Mouse (Mus musculus): ENCODE measurements at regions not wholly inside any gene's neighbourhood (a gene's known extent, or its start where the extent isn't known, plus 50 kb on each side); places are given as distances from the start of the nearest gene placed in this dataset.

DNA sequence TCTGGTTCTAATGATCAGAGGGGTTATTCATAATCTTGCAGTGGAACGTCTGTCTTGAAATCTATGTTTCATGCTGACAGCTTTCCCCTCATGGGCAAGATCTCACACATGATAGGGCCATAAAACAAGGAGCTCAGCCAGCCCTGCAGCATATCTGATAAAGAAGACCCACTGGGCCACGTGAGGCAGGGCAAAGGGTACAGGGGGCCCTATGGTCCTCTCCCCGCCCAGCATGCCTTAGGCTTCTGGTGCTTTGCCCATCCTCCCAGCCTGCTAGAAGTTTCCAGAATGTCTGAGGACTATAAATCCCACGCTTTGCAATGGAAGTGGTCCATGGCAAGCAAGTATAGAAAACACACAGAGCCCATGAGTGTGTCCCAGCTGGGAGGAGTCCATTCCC lies 110.9 kb upstream of the Sdk2 start:
- Histone ChIP-seq H3K4me1 (no peaks in the 10 kb centered on the region), H3K9me3 (no peaks in the 10 kb centered on the region), H3K36me3 (replicated peaks; ENCODE audit: low read length) (no peaks in the 10 kb centered on the region), H3K4me3 (replicated peaks) (no peak overlapping the region), H3K27me3 (replicated peaks) (peaks cover 23% of the 10 kb centered on the region)
- TF ChIP-seq GATA1 (IDR thresholded peaks at IDR 0.05; ENCODE audit: borderline replicate concordance, low read length) (no peak), FLI1 (IDR thresholded peaks at IDR 0.05; ENCODE audit: low read length) (no peak)

DNA sequence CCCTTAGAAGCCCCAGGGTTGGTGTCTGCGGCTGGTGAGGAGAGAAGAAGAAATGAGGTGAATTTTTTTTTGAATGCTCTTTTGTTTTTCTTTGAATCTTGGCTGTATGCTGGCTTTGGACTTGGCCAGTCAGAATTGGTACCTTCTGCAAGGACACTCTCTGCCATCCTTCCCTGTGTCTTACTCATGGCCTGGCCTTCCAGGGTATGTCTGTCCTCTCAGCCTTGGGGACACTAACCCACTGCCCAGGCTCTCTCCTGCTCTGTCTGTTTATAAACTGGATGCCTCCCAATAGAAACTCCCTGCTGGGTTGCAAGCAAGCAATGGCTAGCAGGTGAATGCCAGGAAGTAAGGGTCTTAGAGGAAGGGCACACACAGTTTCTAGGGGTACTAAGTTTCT lies 110.4 kb upstream of the Sdk2 start:
- Histone ChIP-seq H3K4me3 (replicated peaks) (no peak overlapping the region), H3K36me3 (replicated peaks; ENCODE audit: low read length) (no peaks in the 10 kb centered on the region), H3K27me3 (replicated peaks) (peaks cover 25% of the 10 kb centered on the region), H3K9me3 (no peaks in the 10 kb centered on the region), H3K4me1 (no peaks in the 10 kb centered on the region)
- TF ChIP-seq GATA1 (IDR thresholded peaks at IDR 0.05; ENCODE audit: borderline replicate concordance, low read length) = no peak
- no peak for TF ChIP-seq FLI1 (IDR thresholded peaks at IDR 0.05; ENCODE audit: low read length)

DNA sequence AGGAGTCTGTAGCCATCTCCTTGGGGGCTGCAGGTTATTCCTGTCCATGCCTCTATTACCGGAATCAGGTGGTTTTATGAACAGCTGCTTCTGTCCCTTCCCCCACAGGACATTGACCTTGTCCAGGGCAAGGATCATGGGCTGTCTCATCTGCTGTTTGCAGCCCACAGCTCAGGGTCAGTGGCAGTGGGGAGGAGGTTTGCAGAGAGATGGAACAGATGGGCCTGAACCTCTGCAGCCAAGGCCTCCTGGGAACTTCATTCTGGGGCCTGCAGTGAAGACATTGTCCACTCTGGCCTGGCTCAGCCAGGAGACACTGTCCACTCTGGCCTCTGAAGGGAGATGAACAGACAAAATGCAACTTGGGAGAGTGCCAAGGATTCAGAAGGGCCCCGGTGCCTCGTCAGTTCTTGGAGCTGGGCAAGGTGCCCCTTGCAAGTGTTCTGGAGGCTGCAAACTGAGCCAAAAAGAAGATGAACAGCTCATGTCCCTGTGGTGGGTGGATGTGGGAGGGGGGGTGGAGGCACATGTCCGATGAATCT lies 109.9 kb upstream of the Sdk2 start:
- H3K27me3 ChIP-seq (replicated peaks) = peaks cover 23% of the 10 kb centered on the region
- no peak for TF ChIP-seq GATA1 (IDR thresholded peaks at IDR 0.05; ENCODE audit: borderline replicate concordance, low read length)
- no peak for TF ChIP-seq FLI1 (IDR thresholded peaks at IDR 0.05; ENCODE audit: low read length)
- H3K4me3 ChIP-seq (replicated peaks) = no peak overlapping the region
- H3K36me3 ChIP-seq (replicated peaks; ENCODE audit: low read length) = no peaks in the 10 kb centered on the region
- no peaks in the 10 kb centered on the region for H3K4me1 ChIP-seq
- no peaks in the 10 kb centered on the region for H3K9me3 ChIP-seq

DNA sequence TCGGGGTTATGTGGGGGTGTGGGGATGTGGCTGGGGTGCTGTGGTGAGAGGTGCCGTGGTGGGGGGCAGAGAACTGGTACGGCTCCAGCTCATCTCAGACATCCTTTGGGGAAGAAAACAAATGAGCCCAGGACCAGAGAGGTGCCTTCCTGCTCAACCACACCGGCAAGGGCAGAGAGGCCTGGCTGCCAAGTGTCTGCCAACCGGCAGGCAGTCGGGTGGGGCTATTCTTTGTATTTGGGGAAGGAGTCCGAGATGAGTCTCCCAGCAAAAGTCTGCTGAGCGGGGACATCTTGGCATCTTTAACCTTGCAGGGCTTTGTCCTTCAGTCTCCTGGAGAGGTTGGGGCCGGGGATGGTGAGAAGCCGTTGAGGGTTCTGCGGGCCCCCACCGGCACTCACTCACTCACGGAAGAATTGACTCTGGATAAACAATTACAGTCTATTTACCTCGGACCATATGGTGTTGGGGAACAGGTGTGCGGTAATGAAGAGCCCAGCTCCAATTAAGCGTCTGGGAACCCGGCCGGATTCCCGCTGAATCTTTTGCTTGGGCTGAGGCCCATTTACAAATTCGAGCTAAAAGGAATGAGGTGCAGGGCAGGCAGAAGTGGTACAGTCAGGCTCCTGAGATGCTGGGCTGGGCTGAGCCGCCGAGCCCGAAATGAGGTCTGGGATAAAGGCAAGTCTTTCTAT lies 108.7 kb upstream of the Sdk2 start:
- Histone ChIP-seq H3K4me1 (no peaks in the 10 kb centered on the region), H3K27me3 (replicated peaks) (peaks cover 27% of the 10 kb centered on the region), H3K4me3 (replicated peaks) (no peak overlapping the region), H3K36me3 (replicated peaks; ENCODE audit: low read length) (no peaks in the 10 kb centered on the region), H3K9me3 (no peaks in the 10 kb centered on the region)
- no peak for TF ChIP-seq FLI1 (IDR thresholded peaks at IDR 0.05; ENCODE audit: low read length)
- TF ChIP-seq GATA1 (IDR thresholded peaks at IDR 0.05; ENCODE audit: borderline replicate concordance, low read length) = no peak

DNA sequence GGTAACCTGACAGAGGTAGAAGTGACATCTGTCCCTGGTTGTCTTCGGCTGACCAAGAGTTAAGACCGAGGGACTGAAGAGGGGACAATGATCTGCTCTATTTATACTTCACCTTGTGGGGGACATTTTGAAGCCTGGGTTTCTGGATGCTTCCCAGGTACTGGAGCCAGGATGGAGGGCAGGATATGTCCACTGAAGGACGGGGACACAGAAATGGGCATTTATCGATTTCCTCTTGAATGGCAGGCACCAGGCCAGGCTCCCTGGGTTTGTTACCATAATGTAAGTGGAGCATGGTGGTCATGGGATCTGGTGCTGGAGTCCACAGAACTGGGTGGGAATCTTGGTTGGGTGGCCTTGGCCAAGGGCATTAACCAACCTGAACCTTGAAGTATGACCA lies 108.0 kb upstream of the Sdk2 start:
- H3K9me3 ChIP-seq = no peaks in the 10 kb centered on the region
- no peak overlapping the region for H3K4me3 ChIP-seq (replicated peaks)
- H3K36me3 ChIP-seq (replicated peaks; ENCODE audit: low read length) = no peaks in the 10 kb centered on the region
- H3K27me3 ChIP-seq (replicated peaks) = peaks cover 24% of the 10 kb centered on the region
- no peaks in the 10 kb centered on the region for H3K4me1 ChIP-seq
- no peak for TF ChIP-seq FLI1 (IDR thresholded peaks at IDR 0.05; ENCODE audit: low read length)
- TF ChIP-seq GATA1 (IDR thresholded peaks at IDR 0.05; ENCODE audit: borderline replicate concordance, low read length) = no peak

DNA sequence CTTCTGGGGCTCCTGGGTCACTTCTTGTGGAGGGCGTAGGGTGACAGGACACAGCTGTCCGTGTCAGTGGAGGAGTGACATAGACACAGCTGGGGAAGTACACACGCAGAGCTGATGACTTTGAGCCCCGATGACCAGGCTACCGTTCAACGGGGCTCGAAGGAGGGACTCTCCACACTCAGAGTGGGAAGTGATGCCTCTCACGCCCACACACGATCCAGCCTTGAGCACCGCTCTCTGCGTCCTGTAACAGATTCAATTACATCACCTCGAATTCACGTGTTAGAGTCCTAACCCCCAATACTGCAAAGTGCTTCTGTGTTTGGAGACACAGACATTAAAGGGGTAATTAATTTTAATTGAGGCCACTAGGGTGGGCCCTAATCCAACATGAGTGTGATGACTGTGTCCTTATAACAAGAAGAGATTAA lies 101.4 kb upstream of the Sdk2 start:
- peak overlapping the region; percentile 29 for H3K4me3 ChIP-seq (replicated peaks)
- no peak for TF ChIP-seq GATA1 (IDR thresholded peaks at IDR 0.05; ENCODE audit: borderline replicate concordance, low read length)
- TF ChIP-seq FLI1 (IDR thresholded peaks at IDR 0.05; ENCODE audit: low read length) = no peak

DNA sequence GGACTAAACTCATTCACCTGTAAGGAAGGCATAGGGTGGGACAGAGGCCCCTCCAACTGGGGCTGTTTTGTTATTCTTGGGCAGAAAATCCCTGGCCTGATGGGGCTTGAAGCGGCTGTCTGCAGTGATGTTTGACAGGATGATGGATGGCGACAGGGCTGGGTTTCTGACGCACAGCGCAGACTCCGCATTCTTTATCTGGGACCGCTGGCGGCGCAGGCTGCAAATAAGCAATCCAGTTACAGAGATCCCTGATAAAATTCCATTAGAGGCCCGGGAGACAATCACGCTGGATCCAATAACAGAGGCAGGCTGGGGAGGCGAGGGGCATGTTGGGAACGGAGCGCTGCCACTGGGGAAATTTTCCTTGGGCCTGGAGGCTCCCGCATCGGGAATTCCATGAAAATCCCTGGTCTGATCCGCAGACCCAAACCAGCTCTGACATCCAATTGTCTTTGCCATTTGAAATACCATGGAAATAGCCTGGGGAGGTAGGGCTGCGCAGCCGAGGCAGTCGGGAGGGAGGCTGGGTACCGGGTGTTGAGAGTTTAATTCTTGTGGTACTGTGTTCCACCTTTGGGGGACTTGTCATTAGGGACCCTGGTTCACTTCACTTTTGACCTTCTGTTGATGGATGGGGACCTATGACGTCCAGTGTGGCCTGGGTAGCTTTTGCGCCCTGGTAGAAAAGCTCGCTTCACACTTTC lies 99.0 kb upstream of the Sdk2 start:
- H3K4me1 ChIP-seq = no peaks in the 10 kb centered on the region
- H3K27me3 ChIP-seq (replicated peaks) = peaks cover 14% of the 10 kb centered on the region
- TF ChIP-seq GATA1 (IDR thresholded peaks at IDR 0.05; ENCODE audit: borderline replicate concordance, low read length) (no peak), FLI1 (IDR thresholded peaks at IDR 0.05; ENCODE audit: low read length) (no peak)
- H3K36me3 ChIP-seq (replicated peaks; ENCODE audit: low read length) = no peaks in the 10 kb centered on the region
- H3K4me3 ChIP-seq (replicated peaks) = no peak overlapping the region
- peaks cover 15% of the 10 kb centered on the region for H3K9me3 ChIP-seq

More for the DNA sequence above, 101.4 kb upstream of the Sdk2 start:
- H3K36me3 ChIP-seq (replicated peaks; ENCODE audit: low read length) = no peaks in the 10 kb centered on the region
- H3K4me1 ChIP-seq = no peaks in the 10 kb centered on the region
- H3K9me3 ChIP-seq = peaks cover 7% of the 10 kb centered on the region
- H3K27me3 ChIP-seq (replicated peaks) = peaks cover 21% of the 10 kb centered on the region

DNA sequence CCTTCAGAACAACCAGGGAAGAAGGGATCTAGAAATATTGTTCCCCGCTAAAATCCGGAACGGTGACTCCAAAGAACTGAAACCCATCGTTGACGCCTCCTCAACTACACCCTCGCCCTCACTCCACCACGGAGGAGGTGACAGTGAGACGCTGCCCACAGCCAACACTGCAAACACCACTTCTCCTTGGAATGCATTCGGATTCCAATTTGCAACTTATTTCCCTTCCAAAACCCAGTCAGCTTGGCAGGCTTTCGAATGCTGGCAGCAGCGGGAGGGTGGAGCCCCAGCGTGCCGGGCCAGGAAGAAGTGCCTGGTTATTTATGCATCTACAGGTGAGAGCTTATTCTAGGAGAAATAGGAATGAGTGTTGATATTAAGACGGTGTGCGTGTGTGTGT lies 85.9 kb upstream of the Sdk2 start:
- TF ChIP-seq GATA1 (IDR thresholded peaks at IDR 0.05; ENCODE audit: borderline replicate concordance, low read length) (no peak), FLI1 (IDR thresholded peaks at IDR 0.05; ENCODE audit: low read length) (no peak)
- Histone ChIP-seq H3K36me3 (replicated peaks; ENCODE audit: low read length) (no peaks in the 10 kb centered on the region), H3K4me1 (no peaks in the 10 kb centered on the region), H3K4me3 (replicated peaks) (no peak overlapping the region), H3K27me3 (replicated peaks) (peaks cover 3% of the 10 kb centered on the region), H3K9me3 (peaks cover 17% of the 10 kb centered on the region)

DNA sequence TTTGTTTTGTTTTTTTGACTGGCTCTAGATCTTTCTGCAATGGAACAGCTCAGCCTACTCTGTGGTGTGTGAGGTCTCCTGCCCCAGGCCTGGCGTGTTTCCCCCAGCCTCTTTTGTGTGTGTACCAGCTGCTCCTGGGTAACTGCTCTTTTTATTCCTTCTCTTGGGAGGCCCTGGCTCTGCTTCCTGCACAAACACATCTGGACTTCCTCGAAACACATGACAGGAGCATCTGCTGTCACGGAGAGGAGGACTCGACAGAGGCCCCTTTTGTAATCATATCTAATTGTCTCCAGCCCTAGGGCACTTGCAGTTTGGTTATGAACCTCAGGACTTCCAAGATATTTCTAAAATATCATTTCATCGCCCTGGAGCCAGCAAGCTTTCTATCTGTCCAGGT lies 79.5 kb upstream of the Sdk2 start:
- Histone ChIP-seq H3K9me3 (peaks cover 5% of the 10 kb centered on the region; the same call in 1 of the 2 replicates), H3K36me3 (replicated peaks; ENCODE audit: low read length) (no peaks in the 10 kb centered on the region), H3K27me3 (replicated peaks) (peaks cover 3% of the 10 kb centered on the region), H3K4me3 (replicated peaks) (no peak overlapping the region), H3K4me1 (no peaks in the 10 kb centered on the region)
- TF ChIP-seq FLI1 (IDR thresholded peaks at IDR 0.05; ENCODE audit: low read length) = no peak
- TF ChIP-seq GATA1 (IDR thresholded peaks at IDR 0.05; ENCODE audit: borderline replicate concordance, low read length) = no peak

DNA sequence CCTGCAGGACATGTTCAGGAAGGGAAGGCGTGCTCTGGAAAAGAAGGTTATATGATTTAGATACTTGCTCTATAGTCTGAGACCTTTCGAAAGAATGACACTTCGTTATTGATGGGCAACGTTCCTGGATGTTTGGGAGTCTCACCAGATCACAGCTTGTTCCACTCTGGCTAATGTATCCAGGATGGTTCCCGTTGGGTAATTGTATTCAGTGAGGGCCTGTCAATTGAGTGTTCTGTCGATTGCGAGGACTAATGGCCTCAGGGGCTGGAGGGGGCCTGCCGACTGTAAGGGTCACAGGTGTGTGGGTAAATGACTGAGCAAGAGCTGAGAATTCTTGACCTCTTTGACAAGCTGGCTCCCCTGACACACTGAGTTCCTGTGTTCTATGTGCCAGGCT lies 62.4 kb upstream of the Sdk2 start:
- TF ChIP-seq FLI1 (IDR thresholded peaks at IDR 0.05; ENCODE audit: low read length) (no peak), GATA1 (IDR thresholded peaks at IDR 0.05; ENCODE audit: borderline replicate concordance, low read length) (no peak)
- H3K27me3 ChIP-seq (replicated peaks) = no peaks in the 10 kb centered on the region
- H3K4me1 ChIP-seq = no peaks in the 10 kb centered on the region
- H3K36me3 ChIP-seq (replicated peaks; ENCODE audit: low read length) = no peaks in the 10 kb centered on the region
- no peaks in the 10 kb centered on the region for H3K9me3 ChIP-seq
- H3K4me3 ChIP-seq (replicated peaks) = no peak overlapping the region
